Mouse (Mus musculus) embryonic fibroblast, embryonic 13.5 days (primary cell): ENCODE results near the gene Cry2. TPM values are rescaled to one million over a fixed set of nuclear protein-coding genes. Genes with fewer than 3 reads are reported as not detected.
"Not testable (repeated sequence)": the region's sequence is repeated elsewhere in the genome, so short reads cannot be mapped to it uniquely, and the experiment has no call there.

Source experiments
- H3K27ac ChIP-seq: 2 replicates; pipeline ENCODE4 v1.5.1; 2012; ENCODE audit warnings: low read length, control low read depth, inconsistent platforms; ENCODE audit not compliant: insufficient read depth
- H3K4me1 ChIP-seq: 2 replicates; pipeline ENCODE4 v1.6.1; 2011; ENCODE audit warnings: low read length; ENCODE audit not compliant: control insufficient read depth, insufficient read depth
- H3K4me3 ChIP-seq: 2 replicates; pipeline ENCODE4 v1.5.1; 2011; ENCODE audit warnings: mild to moderate bottlenecking, control low read depth, low read length; ENCODE audit not compliant: insufficient read depth
- CTCF ChIP-seq: IDR thresholded peaks from 2 replicates; pipeline ENCODE4 v1.5.1; 2011; ENCODE audit warnings: mild to moderate bottlenecking, control low read depth, low read length, moderate library complexity, borderline replicate concordance; ENCODE audit not compliant: insufficient read depth
- POLR2A ChIP-seq: IDR thresholded peaks from 2 replicates; pipeline ENCODE4 v1.6.1; 2011; ENCODE audit warnings: low read depth, mild to moderate bottlenecking, control low read depth, low read length, moderate library complexity
- polyA plus RNA-seq: library from polyadenylated mRNA; stranded (reverse); fragments of >200 nt; gene quantifications from 2 replicates; pipeline ENCODE4 v1.2.4, GENCODE M21; 2011; ENCODE audit warnings: low read depth; ENCODE audit not compliant: missing spikeins, insufficient read length

Cry2 gene
- polyA plus RNA-seq, 1 experiment, result 16.7 TPM

DNA sequence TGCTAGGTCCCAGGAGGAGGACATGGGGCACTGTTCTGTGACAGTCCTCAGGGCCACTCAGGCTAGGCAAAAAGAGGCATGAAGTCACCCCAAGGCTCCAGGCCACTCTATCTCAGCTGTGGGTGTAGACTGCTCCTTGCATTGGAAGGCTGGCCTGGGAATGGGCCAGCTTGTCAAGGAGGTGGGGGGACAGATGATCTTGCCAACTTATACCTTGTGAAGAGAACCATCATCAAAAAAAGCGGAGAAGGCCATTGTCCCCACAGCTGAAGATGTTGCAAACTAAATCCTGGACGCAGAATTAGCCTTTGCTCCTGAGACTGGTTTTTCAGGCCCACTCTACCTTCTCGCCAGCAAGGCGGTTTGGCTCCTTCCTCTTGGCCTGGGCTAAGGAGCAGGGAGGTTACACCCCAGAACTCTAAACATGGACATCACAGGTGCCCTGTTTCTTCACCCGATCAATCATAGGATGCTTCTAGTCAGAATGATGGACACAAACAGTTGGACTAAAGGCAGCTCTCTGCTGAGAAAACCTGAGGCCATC lies 30.0 kb downstream of the Cry2 start:
- no peak overlapping the region for H3K27ac ChIP-seq
- TF ChIP-seq POLR2A (no peak), CTCF (no peak)

GRCm38 (mm10) chr2:92402591-92403326 lies 31.1 kb downstream of the Cry2 start:
- no peak for TF ChIP-seq CTCF
- TF ChIP-seq POLR2A, result no peak
- Histone ChIP-seq H3K4me1 (no peaks in the 10 kb centered on the region), H3K4me3 (no peak overlapping the region), H3K27ac (no peak overlapping the region)

More for the DNA sequence above, 30.0 kb downstream of the Cry2 start:
- Histone ChIP-seq H3K4me1 (no peaks in the 10 kb centered on the region), H3K4me3 (no peak overlapping the region)

- H3K4me1 ChIP-seq, result no peaks in the 10 kb centered on the region
- no peak within 1 kb of the TSS for H3K27ac ChIP-seq
- TF ChIP-seq POLR2A (no peak), CTCF (no peak)
- no peak within 1 kb of the TSS for H3K4me3 ChIP-seq
Measured at GRCm38 (mm10) chr2:92401091-92401561, 32.7 kb downstream of the Cry2 start, which contains the start of gene Mapk8ip1. TSS of gene Mapk8ip1 (minus strand) at chr2:92401263.

DNA sequence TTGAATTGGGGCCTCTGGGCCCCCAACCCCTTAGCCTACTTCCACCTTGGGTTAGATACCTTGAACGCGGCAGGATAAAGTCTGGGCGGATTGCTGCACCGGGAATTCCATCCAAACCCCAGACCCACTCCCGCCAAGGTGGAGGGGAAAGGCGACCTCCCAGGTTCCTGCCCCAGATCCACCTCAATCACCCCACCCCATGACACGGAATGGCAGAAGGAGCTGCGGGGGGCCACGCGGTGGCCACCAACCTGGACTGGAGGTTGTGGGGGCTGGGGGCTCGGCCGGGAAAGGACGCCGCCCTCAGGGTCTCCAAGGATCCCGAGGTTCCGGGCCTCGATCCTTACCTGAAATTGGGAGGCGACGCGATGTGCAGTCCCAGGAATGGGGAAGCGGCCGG lies 33.2 kb downstream of the Cry2 start:
- Histone ChIP-seq H3K4me1 (no peaks in the 10 kb centered on the region), H3K4me3 (no peak overlapping the region), H3K27ac (no peak overlapping the region)
- TF ChIP-seq POLR2A, result no peak
- TF ChIP-seq CTCF, result no peak

DNA sequence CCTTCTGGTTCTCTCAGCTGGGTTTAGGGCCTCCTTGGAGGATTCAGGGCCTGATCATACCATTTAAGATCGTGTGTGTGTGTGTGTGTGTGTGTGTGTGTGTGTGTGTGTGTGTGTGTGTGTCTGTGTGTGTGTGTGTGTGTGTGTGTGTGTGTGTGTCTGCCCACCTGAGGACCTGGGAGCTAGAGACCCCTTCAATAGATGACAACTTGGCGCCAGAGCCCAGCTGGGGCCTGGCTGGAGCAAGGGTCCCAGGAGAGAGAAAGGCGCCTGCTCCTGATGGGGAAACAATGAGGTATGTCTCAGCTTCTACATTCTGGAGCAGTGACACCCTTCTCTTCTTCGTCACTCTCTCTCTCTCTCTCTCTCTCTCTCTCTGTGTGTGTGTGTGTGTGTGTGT lies 34.0 kb downstream of the Cry2 start:
- H3K4me1 ChIP-seq, H3K27ac ChIP-seq, H3K4me3 ChIP-seq: not testable (repeated sequence)

DNA sequence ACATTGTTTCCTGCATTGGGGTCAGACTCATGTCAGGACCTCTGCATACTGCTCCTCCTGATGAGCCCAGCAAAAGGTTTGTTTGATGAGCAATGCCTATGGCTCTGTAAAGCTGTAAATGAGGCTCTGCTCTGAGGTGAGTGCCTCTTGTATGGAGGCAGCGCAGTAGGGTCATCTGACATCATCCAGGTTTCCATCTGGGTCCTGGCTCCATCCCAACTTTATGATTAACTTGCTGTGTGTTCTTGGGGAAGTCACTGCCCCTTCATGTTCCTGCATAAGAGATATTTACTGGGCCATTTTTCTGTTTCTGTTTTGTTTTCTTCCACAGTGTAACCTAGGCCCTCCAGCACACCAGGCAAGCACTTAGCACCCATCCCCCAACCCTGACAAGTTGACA lies 36.4 kb downstream of the Cry2 start:
- Histone ChIP-seq H3K4me3 (no peak overlapping the region), H3K27ac (no peak overlapping the region), H3K4me1 (no peaks in the 10 kb centered on the region)
- TF ChIP-seq CTCF (no peak), POLR2A (no peak)

DNA sequence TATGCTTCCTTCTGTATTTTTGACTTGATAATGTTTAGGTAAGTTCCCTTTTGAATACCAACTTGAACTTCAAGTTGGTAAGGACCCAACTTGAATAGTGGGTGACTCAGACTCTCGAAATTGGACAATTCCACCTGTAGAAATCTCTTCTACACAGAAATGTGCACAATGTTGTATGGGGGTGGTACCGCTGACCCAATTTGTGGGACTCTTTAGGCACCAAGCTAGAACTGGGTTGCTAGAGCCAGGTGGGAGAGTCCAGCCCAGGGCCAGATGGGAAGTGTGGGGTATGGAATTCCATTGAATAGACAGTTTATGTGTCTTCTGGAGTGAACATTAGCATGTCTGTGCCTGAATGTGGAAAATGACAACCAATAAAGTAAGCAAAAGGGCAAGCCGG lies 38.3 kb downstream of the Cry2 start:
- no peak overlapping the region for H3K4me3 ChIP-seq
- TF ChIP-seq POLR2A (no peak), CTCF (no peak)
- H3K27ac ChIP-seq, result no peak overlapping the region
- H3K4me1 ChIP-seq, result no peaks in the 10 kb centered on the region

GRCm38 (mm10) chr2:92392318-92393264 lies 41.3 kb downstream of the Cry2 start:
- Histone ChIP-seq H3K27ac (no peak overlapping the region), H3K4me1 (peaks cover 4% of the 10 kb centered on the region; the same call in 1 of the 2 replicates), H3K4me3 (no peak overlapping the region)
- TF ChIP-seq CTCF (no peak), POLR2A (no peak)

- H3K4me1 ChIP-seq, result peaks cover 4% of the 10 kb centered on the region; the same call in 1 of the 2 replicates
- no peak overlapping the region for H3K27ac ChIP-seq
- H3K4me3 ChIP-seq, result no peak overlapping the region
- TF ChIP-seq POLR2A (no peak), CTCF (no peak)
Measured at GRCm38 (mm10) chr2:92391703-92392317, 42.0 kb downstream of the Cry2 start.

- Histone ChIP-seq H3K4me1 (peaks cover 4% of the 10 kb centered on the region; the same call in 1 of the 2 replicates), H3K4me3 (no peak overlapping the region), H3K27ac (no peak overlapping the region)
- no peak for TF ChIP-seq CTCF
- TF ChIP-seq POLR2A, result no peak
Measured at GRCm38 (mm10) chr2:92391116-92391515, 42.7 kb downstream of the Cry2 start.
